Mouse (Mus musculus): ENCODE measurements around the gene Ltbr. TPM values are rescaled to one million over a fixed set of nuclear protein-coding genes. Genes with fewer than 3 reads are reported as not detected.

The Ltbr gene
- total and polyA plus RNA-seq, 3 experiments: not detected

DNA sequence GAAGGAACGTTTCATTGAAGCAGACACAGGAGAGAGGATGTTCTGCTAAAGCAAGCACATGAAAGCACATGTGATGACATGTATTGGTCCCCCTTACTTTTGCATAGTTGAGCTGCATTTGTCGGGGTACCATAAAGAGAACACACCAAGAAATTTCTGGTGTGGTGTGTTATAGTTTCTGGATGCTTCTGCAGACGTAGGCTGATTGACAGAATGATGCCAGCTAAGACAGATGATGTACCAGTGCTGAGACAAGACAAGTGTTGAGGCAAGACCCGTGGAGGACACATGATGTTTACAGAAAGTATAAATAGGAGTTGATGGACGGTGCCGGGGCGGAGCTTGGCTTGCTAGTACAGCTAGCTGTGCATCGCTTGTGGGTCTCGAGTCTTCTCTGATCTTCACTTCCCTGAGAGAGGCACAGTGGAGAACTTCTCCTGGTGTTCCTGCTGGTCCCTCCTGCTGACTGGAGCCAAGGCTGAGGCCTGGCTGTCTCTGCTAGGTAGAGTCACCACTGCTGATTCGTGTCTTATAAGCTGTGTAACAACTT is 53.6 kb downstream of the Ltbr start:
- DNase-seq (ENCODE audit: extremely low read depth): no peak
- in situ Hi-C loops (cut with MboI; ENCODE audit: low pct_ligation_motif_present, low pct_unique_long_range_greater_than_20kb, low sequenced_read_pairs) (no loop called here), dilution Hi-C loops (cut with MboI; ENCODE audit: extremely low pct_ligation_motif_present, extremely low pct_unique_long_range_greater_than_20kb, low sequenced_read_pairs) (no loop called here)
- Histone ChIP-seq H3K9me3 (replicated peaks; ENCODE audit: low read length) (peaks cover 4% of the 10 kb centered on the region), H3K4me2 (ENCODE audit: insufficient read depth, low read depth, poor library complexity, severe bottlenecking) (no peak overlapping the region), H3K27me3 (replicated peaks) (peaks cover 3% of the 10 kb centered on the region), H3K4me3 (replicated peaks in 1 of 3; ENCODE audit: low read depth in 2 of 3, low read length in 2 of 3, poor library complexity in 1 of 3) (no peak overlapping the region), H3K79me2 (replicated peaks; ENCODE audit: control insufficient read depth, extremely low read depth, insufficient read depth, poor library complexity, severe bottlenecking) (no peaks in the 10 kb centered on the region), H3K27ac (ENCODE audit: insufficient read depth, low read depth) (no peak overlapping the region), H3K4me1 (ENCODE audit: control insufficient read depth in 1 of 2, insufficient read depth in 2 of 2) (peaks cover 4 to 12% of the 10 kb centered on the region in 2 experiments), H3K36me3 (replicated peaks in 1 of 2; ENCODE audit: control insufficient read depth in 1 of 2, insufficient read depth in 1 of 2, low read length in 1 of 2) (no peaks in the 10 kb centered on the region), H3K9ac (ENCODE audit: insufficient read depth, low read depth) (no peak overlapping the region)
- TF ChIP-seq MEF2A (IDR thresholded peaks at IDR 0.05; ENCODE audit: borderline replicate concordance, low read depth, low read length) (no peak), GABPA (IDR thresholded peaks at IDR 0.05; ENCODE audit: insufficient replicate concordance, low read depth, low read length) (no peak), ELF1 (IDR thresholded peaks at IDR 0.05; ENCODE audit: low read depth, low read length) (no peak), POLR2AphosphoS2 (IDR thresholded peaks at IDR 0.05; ENCODE audit: low read depth, low read length) (no peak), ETS1 (conservative IDR thresholded peaks at IDR 0.05; ENCODE audit: low read depth, low read length) (no peak), MAZ (IDR thresholded peaks at IDR 0.05; ENCODE audit: low read depth, low read length) (no peak), EP300 (IDR thresholded peaks at IDR 0.05; ENCODE audit: low read length) (no peak), E2F4 (IDR thresholded peaks at IDR 0.05; ENCODE audit: insufficient replicate concordance, low read depth, low read length) (no peak)

Other genes starting within 250 kb of the Ltbr start
- 4.4 and 4.5 TPM in 2 replicates for gene Lpar5, start 246.0 kb downstream of the Ltbr start, total RNA-seq (2012; rRNA removed)
- gene Lpar5, start 246.0 kb downstream of the Ltbr start, total RNA-seq (2014; rRNA removed): 3.3 and 4.8 TPM in 2 replicates
- gene Lpar5, start 246.0 kb downstream of the Ltbr start, polyA plus RNA-seq (2012; ENCODE audit: insufficient read length, low read depth): 14.4 and 25.9 TPM in 2 replicates
- gene Chd4, start 217.9 kb downstream of the Ltbr start, total RNA-seq (2012; rRNA removed): 165 and 174 TPM in 2 replicates
- gene Chd4, start 217.9 kb downstream of the Ltbr start, total RNA-seq (2014; rRNA removed): 72.7 and 86.0 TPM in 2 replicates
- 200 and 225 TPM in 2 replicates for gene Chd4, start 217.9 kb downstream of the Ltbr start, polyA plus RNA-seq (2012; ENCODE audit: insufficient read length, low read depth)
- 128 and 188 TPM in 2 replicates for gene Nop2, start 182.0 kb downstream of the Ltbr start, total RNA-seq (2012; rRNA removed)
- gene Nop2, start 182.0 kb downstream of the Ltbr start, total RNA-seq (2014; rRNA removed): 154 TPM in 2 replicates
- gene Nop2, start 182.0 kb downstream of the Ltbr start, polyA plus RNA-seq (2012; ENCODE audit: insufficient read length, low read depth): 175 and 179 TPM in 2 replicates
- 6.7 and 7.6 TPM in 2 replicates for gene Iffo1, start 168.6 kb downstream of the Ltbr start, total RNA-seq (2012; rRNA removed)
- gene Iffo1, start 168.6 kb downstream of the Ltbr start, total RNA-seq (2014; rRNA removed): 3.3 and 4.0 TPM in 2 replicates
- 7.0 and 8.2 TPM in 2 replicates for gene Iffo1, start 168.6 kb downstream of the Ltbr start, polyA plus RNA-seq (2012; ENCODE audit: insufficient read length, low read depth)
- 2,085 and 2,925 TPM in 2 replicates for gene Gapdh, start 147.4 kb downstream of the Ltbr start, total RNA-seq (2012; rRNA removed)
- 1,576 and 2,268 TPM in 2 replicates for gene Gapdh, start 147.4 kb downstream of the Ltbr start, total RNA-seq (2014; rRNA removed)
- gene Gapdh, start 147.4 kb downstream of the Ltbr start, polyA plus RNA-seq (2012; ENCODE audit: insufficient read length, low read depth): 2,269 and 2,654 TPM in 2 replicates
- gene Ncapd2, start 122.2 kb downstream of the Ltbr start, total RNA-seq (2012; rRNA removed): 140 and 147 TPM in 2 replicates
- gene Ncapd2, start 122.2 kb downstream of the Ltbr start, total RNA-seq (2014; rRNA removed): 78.3 and 79.6 TPM in 2 replicates
- gene Ncapd2, start 122.2 kb downstream of the Ltbr start, polyA plus RNA-seq (2012; ENCODE audit: insufficient read length, low read depth): 263 and 301 TPM in 2 replicates
- gene Mrpl51, start 122.1 kb downstream of the Ltbr start, total RNA-seq (2012; rRNA removed): 120 and 153 TPM in 2 replicates
- gene Mrpl51, start 122.1 kb downstream of the Ltbr start, total RNA-seq (2014; rRNA removed): 152 and 184 TPM in 2 replicates
- gene Mrpl51, start 122.1 kb downstream of the Ltbr start, polyA plus RNA-seq (2012; ENCODE audit: insufficient read length, low read depth): 161 and 171 TPM in 2 replicates
- gene Vamp1, start 98.3 kb downstream of the Ltbr start, total RNA-seq (2012; rRNA removed): 2.3 and 3.1 TPM in 2 replicates
- gene Vamp1, start 98.3 kb downstream of the Ltbr start, total RNA-seq (2014; rRNA removed): 1.9 and 2.4 TPM in 2 replicates
- 3.7 and 4.6 TPM in 2 replicates for gene Vamp1, start 98.3 kb downstream of the Ltbr start, polyA plus RNA-seq (2012; ENCODE audit: insufficient read length, low read depth)
- gene Tapbpl, start 82.0 kb downstream of the Ltbr start, total RNA-seq (2012; rRNA removed): 16.9 and 17.7 TPM in 2 replicates
- gene Tapbpl, start 82.0 kb downstream of the Ltbr start, total RNA-seq (2014; rRNA removed): 13.7 and 16.7 TPM in 2 replicates
- gene Tapbpl, start 82.0 kb downstream of the Ltbr start, polyA plus RNA-seq (2012; ENCODE audit: insufficient read length, low read depth): 19.4 and 20.9 TPM in 2 replicates
- not detected in 2 replicates for gene Cd27, start 76.9 kb downstream of the Ltbr start, total RNA-seq (2012; rRNA removed)
- not detected in 2 replicates for gene Cd27, start 76.9 kb downstream of the Ltbr start, total RNA-seq (2014; rRNA removed)
- gene Cd27, start 76.9 kb downstream of the Ltbr start, polyA plus RNA-seq (2012; ENCODE audit: insufficient read length, low read depth): 0.54 TPM in 1 of 2 replicates, not detected in the other
- not detected in 2 replicates for gene Tuba3a, start 27.8 kb downstream of the Ltbr start, total RNA-seq (2012; rRNA removed)
- gene Tuba3a, start 27.8 kb downstream of the Ltbr start, total RNA-seq (2014; rRNA removed): not detected in 2 replicates
- gene Tuba3a, start 27.8 kb downstream of the Ltbr start, polyA plus RNA-seq (2012; ENCODE audit: insufficient read length, low read depth): not detected in 2 replicates
- gene Scnn1a, start 6.8 kb upstream of the Ltbr start, total RNA-seq (2012; rRNA removed): not detected in 2 replicates
- gene Scnn1a, start 6.8 kb upstream of the Ltbr start, total RNA-seq (2014; rRNA removed): not detected in 2 replicates
- not detected in 2 replicates for gene Scnn1a, start 6.8 kb upstream of the Ltbr start, polyA plus RNA-seq (2012; ENCODE audit: insufficient read length, low read depth)
- gene Tnfrsf1a, start 35.5 kb upstream of the Ltbr start, total RNA-seq (2012; rRNA removed): 0.13 and 0.21 TPM in 2 replicates
- not detected in 2 replicates for gene Tnfrsf1a, start 35.5 kb upstream of the Ltbr start, total RNA-seq (2014; rRNA removed)
- not detected in 2 replicates for gene Tnfrsf1a, start 35.5 kb upstream of the Ltbr start, polyA plus RNA-seq (2012; ENCODE audit: insufficient read length, low read depth)
- not detected in 2 replicates for gene Plekhg6, start 66.9 kb upstream of the Ltbr start, total RNA-seq (2012; rRNA removed)
- not detected in 2 replicates for gene Plekhg6, start 66.9 kb upstream of the Ltbr start, total RNA-seq (2014; rRNA removed)
- gene Plekhg6, start 66.9 kb upstream of the Ltbr start, polyA plus RNA-seq (2012; ENCODE audit: insufficient read length, low read depth): not detected in 2 replicates
- 20.9 and 21.6 TPM in 2 replicates for gene Cd9, start 180.9 kb upstream of the Ltbr start, total RNA-seq (2012; rRNA removed)
- 12.1 and 12.3 TPM in 2 replicates for gene Cd9, start 180.9 kb upstream of the Ltbr start, total RNA-seq (2014; rRNA removed)
- 24.4 and 27.5 TPM in 2 replicates for gene Cd9, start 180.9 kb upstream of the Ltbr start, polyA plus RNA-seq (2012; ENCODE audit: insufficient read length, low read depth)
- not detected in 2 replicates for gene Vwf, start 232.9 kb upstream of the Ltbr start, total RNA-seq (2012; rRNA removed)
- not detected in 2 replicates for gene Vwf, start 232.9 kb upstream of the Ltbr start, total RNA-seq (2014; rRNA removed)
- not detected in 2 replicates for gene Vwf, start 232.9 kb upstream of the Ltbr start, polyA plus RNA-seq (2012; ENCODE audit: insufficient read length, low read depth)

All from CH12.LX (cell line).